Mouse (Mus musculus): ENCODE results near the gene Lrrc58. TPM values are rescaled to one million over a fixed set of nuclear protein-coding genes. Genes with fewer than 3 reads are reported as not detected.

Lrrc58 gene
- polyA plus RNA-seq, 1 experiment: 32.8 TPM

DNA sequence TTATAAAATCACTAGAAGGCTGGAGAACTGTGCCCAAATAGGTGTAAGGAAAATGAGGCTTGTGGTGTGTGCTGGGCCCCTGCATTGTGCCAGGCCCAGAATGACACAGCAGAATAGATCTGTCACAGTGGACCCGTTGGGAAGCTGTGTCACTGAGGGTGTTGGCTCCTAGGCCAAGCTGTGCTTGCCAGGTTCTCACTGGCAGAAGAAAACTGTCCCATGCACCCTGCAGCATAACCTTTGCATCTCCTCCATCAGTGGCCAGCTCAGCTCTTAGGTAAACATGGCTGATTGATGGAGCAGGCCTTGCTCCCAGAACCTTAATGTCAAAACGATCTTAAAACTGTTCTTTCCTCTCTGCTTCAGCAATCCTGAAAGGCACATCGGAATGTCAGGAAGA, 11.9 kb upstream of the Lrrc58 start:
- DNase-seq: peak in 1 of 2 experiments; percentile 45
- Histone ChIP-seq H3K27ac (ENCODE audit: insufficient read depth, low read length) (no peak overlapping the region), H3K4me1 (ENCODE audit: control insufficient read depth, insufficient read depth, low read length) (peaks cover 3% of the 10 kb centered on the region; the same call in 1 of the 2 replicates), H3K4me3 (replicated peaks; ENCODE audit: insufficient read depth, low read depth, low read length) (no peak overlapping the region), H3K27me3 (ENCODE audit: control insufficient read depth, insufficient read depth, low read length) (no peaks in the 10 kb centered on the region)
- WGBS: 41% methylated on average over 3 of the region's 3 CpGs
- TF ChIP-seq POLR2A (IDR thresholded peaks at IDR 0.05; ENCODE audit: borderline replicate concordance, insufficient read depth, low read length) (no peak), CTCF (IDR thresholded peaks at IDR 0.05; ENCODE audit: borderline replicate concordance, insufficient read depth, low read depth, low read length) (no peak)

DNA sequence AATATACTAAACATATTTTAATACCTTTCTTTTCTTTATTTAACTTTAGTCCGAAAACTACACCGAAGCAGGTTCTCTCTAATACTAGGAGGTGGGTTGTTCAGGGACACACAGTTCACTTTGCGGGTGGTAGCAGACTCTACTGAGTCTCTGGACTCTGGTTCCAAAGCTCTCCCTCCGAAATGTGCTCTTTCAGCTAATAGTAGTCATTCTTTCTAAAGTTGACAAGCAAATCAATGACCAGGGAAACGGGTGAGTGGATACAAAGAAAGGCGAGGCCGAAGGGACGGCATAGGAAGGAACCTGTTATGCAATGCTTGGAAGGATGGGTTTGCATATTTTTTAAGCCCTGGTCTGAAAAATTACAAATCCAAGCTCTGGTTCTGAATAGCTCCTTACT, 10.7 kb upstream of the Lrrc58 start:
- 81% methylated on average over 8 of the region's 8 CpGs for WGBS
- Histone ChIP-seq H3K4me3 (replicated peaks; ENCODE audit: insufficient read depth, low read depth, low read length) (no peak overlapping the region), H3K27ac (ENCODE audit: insufficient read depth, low read length) (no peak overlapping the region), H3K27me3 (ENCODE audit: control insufficient read depth, insufficient read depth, low read length) (no peaks in the 10 kb centered on the region), H3K4me1 (ENCODE audit: control insufficient read depth, insufficient read depth, low read length) (peaks cover 3% of the 10 kb centered on the region; the same call in 1 of the 2 replicates)
- DNase-seq: no peak
- TF ChIP-seq CTCF (IDR thresholded peaks at IDR 0.05; ENCODE audit: borderline replicate concordance, insufficient read depth, low read depth, low read length): no peak
- TF ChIP-seq POLR2A (IDR thresholded peaks at IDR 0.05; ENCODE audit: borderline replicate concordance, insufficient read depth, low read length): no peak

DNA sequence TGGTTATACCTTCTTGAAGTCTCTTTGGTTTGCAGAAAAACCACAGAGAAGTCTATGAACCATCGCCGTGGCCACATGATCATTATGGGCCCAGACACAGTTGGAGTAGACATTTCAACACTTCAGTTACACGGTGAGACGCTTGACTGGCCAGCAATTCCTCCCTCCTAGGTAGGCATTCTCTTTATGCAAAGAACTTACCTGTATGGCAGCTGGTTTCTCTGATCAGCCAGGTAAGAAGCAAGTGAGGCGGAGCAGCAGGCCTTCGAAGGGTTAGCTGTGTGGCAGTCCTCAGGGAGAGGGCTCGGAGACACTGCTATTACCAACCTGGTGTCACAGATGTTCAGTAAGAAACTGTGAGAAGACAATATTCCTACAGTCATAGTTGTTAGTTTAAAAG, 8.0 kb upstream of the Lrrc58 start:
- TF ChIP-seq CTCF (IDR thresholded peaks at IDR 0.05; ENCODE audit: borderline replicate concordance, insufficient read depth, low read depth, low read length) (no peak), POLR2A (IDR thresholded peaks at IDR 0.05; ENCODE audit: borderline replicate concordance, insufficient read depth, low read length) (no peak)
- Histone ChIP-seq H3K27me3 (ENCODE audit: control insufficient read depth, insufficient read depth, low read length) (no peaks in the 10 kb centered on the region), H3K27ac (ENCODE audit: insufficient read depth, low read length) (no peak overlapping the region), H3K4me3 (replicated peaks; ENCODE audit: insufficient read depth, low read depth, low read length) (no peak overlapping the region), H3K4me1 (ENCODE audit: control insufficient read depth, insufficient read depth, low read length) (peaks cover 3% of the 10 kb centered on the region; the same call in 1 of the 2 replicates)
- no peak for DNase-seq
- 85% methylated on average over 7 of the region's 7 CpGs for WGBS

DNA sequence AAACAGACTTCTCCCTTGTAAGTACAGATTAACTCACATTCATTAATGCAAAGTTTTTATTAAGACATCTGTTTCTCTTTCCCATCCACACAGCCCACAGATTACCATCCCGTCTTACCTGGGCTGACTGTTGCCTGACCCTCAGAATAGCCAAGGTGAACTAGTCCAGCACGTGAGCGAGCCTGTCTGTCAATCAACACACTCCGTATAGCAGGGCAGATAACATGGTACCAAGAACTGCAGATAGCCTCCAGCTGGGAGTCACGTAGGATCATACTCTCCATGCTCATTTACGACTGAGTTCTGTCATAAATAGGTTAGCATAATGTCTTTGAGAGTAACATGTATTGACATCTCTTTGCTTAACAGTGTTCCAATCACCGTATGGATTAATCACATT, 7.2 kb upstream of the Lrrc58 start, which contains the start of gene Gm36028:
Gene Gm36028 (minus strand): TSS at position 118 of the 400 bp plus-strand sequence.
- no peak within 1 kb of the TSS for H3K27ac ChIP-seq (ENCODE audit: insufficient read depth, low read length)
- no peak within 1 kb of the TSS for H3K4me3 ChIP-seq (replicated peaks; ENCODE audit: insufficient read depth, low read depth, low read length)
- H3K4me1 ChIP-seq (ENCODE audit: control insufficient read depth, insufficient read depth, low read length): peaks cover 2% of the 10 kb centered on the region; the same call in 1 of the 2 replicates
- no peaks in the 10 kb centered on the region for H3K27me3 ChIP-seq (ENCODE audit: control insufficient read depth, insufficient read depth, low read length)
- no peak for DNase-seq
- WGBS: 85% methylated on average over 7 of the region's 7 CpGs
- TF ChIP-seq CTCF (IDR thresholded peaks at IDR 0.05; ENCODE audit: borderline replicate concordance, insufficient read depth, low read depth, low read length): no peak
- TF ChIP-seq POLR2A (IDR thresholded peaks at IDR 0.05; ENCODE audit: borderline replicate concordance, insufficient read depth, low read length): no peak

DNA sequence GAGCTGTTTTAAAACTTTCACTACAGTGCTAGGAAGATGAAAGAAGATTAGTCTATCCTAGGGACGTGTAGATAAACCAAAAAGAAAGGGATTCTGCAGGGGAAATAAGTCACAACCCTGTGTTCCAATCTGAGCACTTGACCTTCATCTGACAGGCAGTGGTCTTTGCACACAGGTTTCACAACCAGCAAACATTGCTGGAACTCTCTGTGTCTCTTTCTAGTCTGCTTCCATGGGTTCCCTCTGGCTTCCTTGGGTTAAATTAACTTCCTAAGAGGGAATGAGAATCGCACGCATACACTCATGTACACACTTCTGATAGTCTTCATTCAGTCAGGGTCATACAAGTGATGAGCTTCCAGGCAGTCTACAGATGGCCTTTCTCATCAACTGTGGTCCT, 4.3 kb upstream of the Lrrc58 start:
- WGBS: 92% methylated on average over 3 of the region's 3 CpGs
- no peaks in the 10 kb centered on the region; the same call in 1 of the 2 replicates for H3K4me1 ChIP-seq (ENCODE audit: control insufficient read depth, insufficient read depth, low read length)
- H3K27me3 ChIP-seq (ENCODE audit: control insufficient read depth, insufficient read depth, low read length): no peaks in the 10 kb centered on the region

DNA sequence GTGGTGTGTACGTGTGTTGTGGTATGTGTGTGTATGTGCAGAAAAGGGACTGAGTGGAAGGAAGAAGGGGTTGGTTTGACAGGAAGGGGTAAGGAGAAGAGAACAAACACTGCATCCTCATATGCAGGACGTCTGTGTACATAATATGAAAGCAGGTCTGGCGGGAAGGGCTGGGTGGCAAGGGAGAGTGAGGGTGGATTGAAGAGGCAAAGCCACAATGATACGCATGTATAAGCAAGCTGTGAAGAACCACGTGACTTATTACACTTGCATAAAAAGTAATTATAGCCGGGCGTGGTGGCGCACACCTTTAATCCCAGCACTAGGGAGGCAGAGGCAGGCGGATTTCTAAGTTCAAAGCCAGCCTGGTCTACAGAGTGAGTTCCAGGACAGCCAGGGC, 2.3 kb upstream of the Lrrc58 start:
- Histone ChIP-seq H3K27me3 (ENCODE audit: control insufficient read depth, insufficient read depth, low read length) (no peaks in the 10 kb centered on the region), H3K4me3 (replicated peaks; ENCODE audit: insufficient read depth, low read depth, low read length) (no peak overlapping the region), H3K27ac (ENCODE audit: insufficient read depth, low read length) (no peak overlapping the region), H3K4me1 (ENCODE audit: control insufficient read depth, insufficient read depth, low read length) (no peaks in the 10 kb centered on the region; the same call in 1 of the 2 replicates)
- no peak for DNase-seq
- TF ChIP-seq CTCF (IDR thresholded peaks at IDR 0.05; ENCODE audit: borderline replicate concordance, insufficient read depth, low read depth, low read length): no peak
- no peak for TF ChIP-seq POLR2A (IDR thresholded peaks at IDR 0.05; ENCODE audit: borderline replicate concordance, insufficient read depth, low read length)
- WGBS: 86% methylated on average over 9 of the region's 9 CpGs

More for the DNA sequence above, 4.3 kb upstream of the Lrrc58 start:
- H3K27ac ChIP-seq (ENCODE audit: insufficient read depth, low read length): no peak overlapping the region
- DNase-seq: no peak
- TF ChIP-seq POLR2A (IDR thresholded peaks at IDR 0.05; ENCODE audit: borderline replicate concordance, insufficient read depth, low read length) (no peak), CTCF (IDR thresholded peaks at IDR 0.05; ENCODE audit: borderline replicate concordance, insufficient read depth, low read depth, low read length) (no peak)
- H3K4me3 ChIP-seq (replicated peaks; ENCODE audit: insufficient read depth, low read depth, low read length): no peak overlapping the region

DNA sequence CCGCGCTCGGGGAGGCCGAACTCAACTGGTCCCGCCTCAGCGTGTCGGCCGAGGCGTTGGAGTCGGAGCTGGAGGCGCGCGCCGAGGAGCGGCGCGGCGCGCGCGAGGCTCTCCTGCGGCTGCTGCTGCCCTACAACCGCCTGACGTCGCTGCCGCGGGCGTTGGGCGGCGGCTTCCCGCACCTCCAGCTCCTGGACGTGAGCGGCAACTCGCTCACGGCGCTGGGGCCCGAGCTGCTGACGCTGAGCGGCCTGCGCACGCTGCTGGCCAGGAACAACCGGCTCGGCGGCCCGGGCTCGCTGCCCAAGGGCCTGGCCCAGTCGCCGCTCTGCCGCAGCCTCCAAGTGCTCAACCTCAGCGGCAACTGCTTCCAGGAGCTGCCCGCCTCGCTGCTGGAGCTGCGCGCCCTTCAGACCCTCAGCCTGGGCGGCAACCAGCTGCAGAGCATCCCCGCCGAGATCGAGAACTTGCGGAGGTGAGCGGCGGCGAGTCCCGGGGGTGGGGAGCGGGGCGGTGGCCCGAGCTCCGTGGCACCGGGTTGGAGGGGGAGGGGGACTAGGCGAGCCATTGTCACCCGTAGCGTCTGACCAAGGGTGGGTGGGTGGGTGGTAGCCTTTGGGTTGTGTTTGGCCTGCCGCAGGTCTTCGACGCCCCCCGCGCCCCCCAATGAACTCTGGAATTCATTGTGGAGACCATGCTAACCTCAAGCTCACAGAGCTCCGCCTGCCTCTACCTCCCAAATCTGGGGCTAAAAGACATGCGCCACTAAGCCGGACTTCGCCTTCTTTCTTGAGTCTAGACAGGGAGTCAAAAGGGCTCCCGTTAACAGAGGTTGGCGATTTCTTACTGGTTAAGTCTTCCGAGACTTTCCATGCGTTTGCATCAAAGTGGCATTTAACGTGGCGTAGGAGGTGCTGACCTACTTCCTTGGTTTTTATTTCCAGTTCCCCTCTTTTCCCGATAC, 599 bp downstream of the Lrrc58 start:
- peak overlapping the region; percentile 98 for H3K27ac ChIP-seq (ENCODE audit: insufficient read depth, low read length)
- TF ChIP-seq CTCF (IDR thresholded peaks at IDR 0.05; ENCODE audit: borderline replicate concordance, insufficient read depth, low read depth, low read length): no peak
- no peak for TF ChIP-seq POLR2A (IDR thresholded peaks at IDR 0.05; ENCODE audit: borderline replicate concordance, insufficient read depth, low read length)
- under 1% methylated on average over 82 of the region's 87 CpGs for WGBS
- H3K4me3 ChIP-seq (replicated peaks; ENCODE audit: insufficient read depth, low read depth, low read length): peak overlapping the region; percentile 96
- DNase-seq: no peak
- H3K4me1 ChIP-seq (ENCODE audit: control insufficient read depth, insufficient read depth, low read length): peaks cover 4% of the 10 kb centered on the region
- no peaks in the 10 kb centered on the region for H3K27me3 ChIP-seq (ENCODE audit: control insufficient read depth, insufficient read depth, low read length)
